Mouse (Mus musculus): ENCODE measurements around the gene Chd9. TPM values are rescaled to one million over a fixed set of nuclear protein-coding genes. Genes with fewer than 3 reads are reported as not detected.

The Chd9 gene
- polyA plus RNA-seq (2016; fragmentation: Nextera tagmentation; extraction: Ambion mirVana), result 81.4 and 84.1 TPM in 2 replicates

GRCm38 (mm10) chr8:90828181-90828986 is at the start of gene Chd9:
TSS of gene Chd9 (plus strand) at chr8:90828352.
- H3K27me3 ChIP-seq (replicated peaks), result no peaks in the 10 kb centered on the region
- WGBS, result under 1% methylated on average over 39 of the region's 39 CpGs
- no peaks in the 10 kb centered on the region for H3K9me3 ChIP-seq
- peak within 1 kb of the TSS; percentile 78 for H3K4me2 ChIP-seq (replicated peaks)
- 0 out of 2 replicates have a peak within 1 kb of the TSS, but pooled peaks have one; percentile 16 for H3K27ac ChIP-seq
- H3K36me3 ChIP-seq, result no peaks in the 10 kb centered on the region
- peak within 1 kb of the TSS; percentile 45 for H3K4me3 ChIP-seq
- peak within 1 kb of the TSS; percentile 61 for H3K9ac ChIP-seq
- H3K4me1 ChIP-seq, result peaks cover 18% of the 10 kb centered on the region
- peak; percentile 92 for ATAC-seq (ENCODE audit: low FRiP score, low read depth)

GRCm38 (mm10) chr8:90791616-90792015 is 36.5 kb upstream of the Chd9 start:
- no peak overlapping the region for H3K9ac ChIP-seq

GRCm38 (mm10) chr8:90793710-90794109 is 34.4 kb upstream of the Chd9 start:
- Histone ChIP-seq H3K4me3 (no peak overlapping the region), H3K9me3 (no peaks in the 10 kb centered on the region), H3K36me3 (no peaks in the 10 kb centered on the region), H3K4me2 (replicated peaks) (no peak overlapping the region), H3K9ac (no peak overlapping the region), H3K4me1 (0 out of 2 replicates have a peak, but pooled peaks cover 7% of the 10 kb centered on the region), H3K27me3 (replicated peaks) (no peaks in the 10 kb centered on the region), H3K27ac (no peak overlapping the region)
- WGBS, result 7% methylated on average over 3 of the region's 3 CpGs
- ATAC-seq (ENCODE audit: low FRiP score, low read depth), result no peak

More at GRCm38 (mm10) chr8:90791616-90792015, 36.5 kb upstream of the Chd9 start:
- Histone ChIP-seq H3K4me3 (no peak overlapping the region), H3K27ac (no peak overlapping the region), H3K4me2 (replicated peaks) (no peak overlapping the region), H3K4me1 (0 out of 2 replicates have a peak, but pooled peaks cover 7% of the 10 kb centered on the region), H3K36me3 (no peaks in the 10 kb centered on the region), H3K9me3 (no peaks in the 10 kb centered on the region), H3K27me3 (replicated peaks) (no peaks in the 10 kb centered on the region)
- ATAC-seq (ENCODE audit: low FRiP score, low read depth), result no peak
- WGBS, result 81% methylated on average over 1 of the region's 1 CpGs

GRCm38 (mm10) chr8:90794990-90795861 is 32.9 kb upstream of the Chd9 start:
- Histone ChIP-seq H3K36me3 (no peaks in the 10 kb centered on the region), H3K27me3 (replicated peaks) (no peaks in the 10 kb centered on the region), H3K4me1 (0 out of 2 replicates have a peak, but pooled peaks cover 7% of the 10 kb centered on the region), H3K4me3 (no peak overlapping the region), H3K9me3 (no peaks in the 10 kb centered on the region), H3K9ac (no peak overlapping the region), H3K27ac (no peak overlapping the region), H3K4me2 (replicated peaks) (peak overlapping the region; percentile 37)
- ATAC-seq (ENCODE audit: low FRiP score, low read depth), result no peak
- WGBS, result 11% methylated on average over 12 of the region's 12 CpGs

- no peaks in the 10 kb centered on the region for H3K27me3 ChIP-seq (replicated peaks)
- no peak overlapping the region for H3K9ac ChIP-seq
- H3K4me3 ChIP-seq, result no peak overlapping the region
- no peaks in the 10 kb centered on the region for H3K36me3 ChIP-seq
- WGBS, result 81% methylated on average over 5 of the region's 5 CpGs
- no peak overlapping the region for H3K27ac ChIP-seq
- no peak overlapping the region for H3K4me2 ChIP-seq (replicated peaks)
- no peak for ATAC-seq (ENCODE audit: low FRiP score, low read depth)
- H3K4me1 ChIP-seq, result 0 out of 2 replicates have a peak, but pooled peaks cover 7% of the 10 kb centered on the region
- H3K9me3 ChIP-seq, result peaks cover 8% of the 10 kb centered on the region; the same call in 1 of the 2 replicates
These were observed 28.7 kb upstream of the Chd9 start for GRCm38 (mm10) chr8:90799473-90799872.

- Histone ChIP-seq H3K36me3 (no peaks in the 10 kb centered on the region), H3K4me2 (replicated peaks) (no peak overlapping the region), H3K27ac (no peak overlapping the region), H3K27me3 (replicated peaks) (no peaks in the 10 kb centered on the region), H3K9me3 (no peaks in the 10 kb centered on the region), H3K4me1 (peaks cover 10% of the 10 kb centered on the region; the same call in 1 of the 2 replicates), H3K4me3 (no peak overlapping the region), H3K9ac (no peak overlapping the region)
- WGBS, result 89% methylated on average over 10 of the region's 10 CpGs
- no peak for ATAC-seq (ENCODE audit: low FRiP score, low read depth)
These were observed 14.4 kb upstream of the Chd9 start for GRCm38 (mm10) chr8:90813602-90814320.

- WGBS, result 70% methylated on average over 23 of the region's 23 CpGs
- Histone ChIP-seq H3K36me3 (no peaks in the 10 kb centered on the region), H3K4me2 (replicated peaks) (no peak overlapping the region), H3K4me1 (peaks cover 10% of the 10 kb centered on the region; the same call in 1 of the 2 replicates), H3K27me3 (replicated peaks) (no peaks in the 10 kb centered on the region), H3K27ac (no peak overlapping the region), H3K9ac (no peak overlapping the region), H3K9me3 (no peaks in the 10 kb centered on the region), H3K4me3 (no peak overlapping the region)
- ATAC-seq (ENCODE audit: low FRiP score, low read depth), result no peak
These were observed 11.9 kb upstream of the Chd9 start for GRCm38 (mm10) chr8:90816061-90816882.

GRCm38 (mm10) chr8:90817293-90817692 is 10.9 kb upstream of the Chd9 start, which contains the start of gene Gm19935:
TSS of gene Gm19935 (minus strand) at chr8:90817393.
- H3K4me2 ChIP-seq (replicated peaks), result no peak within 1 kb of the TSS
- no peaks in the 10 kb centered on the region for H3K36me3 ChIP-seq
- no peak for ATAC-seq (ENCODE audit: low FRiP score, low read depth)
- H3K9ac ChIP-seq, result no peak within 1 kb of the TSS
- no peak within 1 kb of the TSS for H3K27ac ChIP-seq
- WGBS, result 84% methylated on average over 2 of the region's 2 CpGs
- no peaks in the 10 kb centered on the region for H3K9me3 ChIP-seq
- H3K27me3 ChIP-seq (replicated peaks), result no peaks in the 10 kb centered on the region
- peaks cover 10% of the 10 kb centered on the region; the same call in 1 of the 2 replicates for H3K4me1 ChIP-seq
- no peak within 1 kb of the TSS for H3K4me3 ChIP-seq

- no peak for ATAC-seq (ENCODE audit: low FRiP score, low read depth)
- Histone ChIP-seq H3K4me1 (peaks cover 10% of the 10 kb centered on the region; the same call in 1 of the 2 replicates), H3K27me3 (replicated peaks) (no peaks in the 10 kb centered on the region), H3K9me3 (no peaks in the 10 kb centered on the region), H3K27ac (no peak overlapping the region), H3K4me3 (no peak overlapping the region), H3K9ac (no peak overlapping the region), H3K4me2 (replicated peaks) (no peak overlapping the region), H3K36me3 (no peaks in the 10 kb centered on the region)
- 82% methylated on average over 9 of the region's 9 CpGs for WGBS
These were observed 8.4 kb upstream of the Chd9 start for GRCm38 (mm10) chr8:90819561-90820320.

- Histone ChIP-seq H3K9ac (no peak overlapping the region), H3K4me2 (replicated peaks) (no peak overlapping the region), H3K27me3 (replicated peaks) (no peaks in the 10 kb centered on the region), H3K27ac (no peak overlapping the region), H3K4me1 (peaks cover 10% of the 10 kb centered on the region; the same call in 1 of the 2 replicates), H3K36me3 (no peaks in the 10 kb centered on the region), H3K4me3 (no peak overlapping the region), H3K9me3 (no peaks in the 10 kb centered on the region)
- no peak for ATAC-seq (ENCODE audit: low FRiP score, low read depth)
- WGBS, result 84% methylated on average over 4 of the region's 4 CpGs
These were observed 7.8 kb upstream of the Chd9 start for GRCm38 (mm10) chr8:90820321-90820696.

Data from neural tube, embryonic 12.5 days (tissue).